Mouse (Mus musculus) c-Kit-negative CD71-positive TER-119-positive erythroid progenitor cells, embryonic 14.5 days (primary cell): ENCODE data around the gene AW011738.

Source experiments
- DNase-seq: peaks from one replicate; pipeline ENCODE4 v3.0.0-alpha.2; 2013; ENCODE audit warnings: low read depth, low spot score

The AW011738 gene

DNA sequence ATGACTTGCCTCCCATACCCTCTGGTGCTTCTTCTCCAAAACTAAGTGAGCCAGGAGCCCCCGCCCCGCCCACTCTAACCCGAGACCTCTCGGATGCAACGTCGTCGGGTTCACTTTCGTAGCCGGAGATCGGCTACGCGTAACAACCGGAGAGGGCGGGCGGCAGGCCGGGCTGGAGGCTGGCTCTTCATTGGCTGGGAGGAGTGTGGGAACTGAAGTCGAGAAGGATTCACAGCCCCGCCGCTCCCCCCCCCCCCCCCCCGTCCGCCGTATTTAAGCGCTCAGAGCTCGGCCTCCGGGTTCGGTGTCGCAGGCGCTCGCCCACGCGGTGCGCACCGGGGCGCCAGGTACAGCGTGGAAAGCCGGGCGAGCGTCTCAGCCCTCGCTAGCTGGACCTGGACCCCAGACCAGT, at the start of gene AW011738:
Gene AW011738 (plus strand): TSS at position 304 of the 412 bp plus-strand sequence.
- DNase-seq = no peak

DNA sequence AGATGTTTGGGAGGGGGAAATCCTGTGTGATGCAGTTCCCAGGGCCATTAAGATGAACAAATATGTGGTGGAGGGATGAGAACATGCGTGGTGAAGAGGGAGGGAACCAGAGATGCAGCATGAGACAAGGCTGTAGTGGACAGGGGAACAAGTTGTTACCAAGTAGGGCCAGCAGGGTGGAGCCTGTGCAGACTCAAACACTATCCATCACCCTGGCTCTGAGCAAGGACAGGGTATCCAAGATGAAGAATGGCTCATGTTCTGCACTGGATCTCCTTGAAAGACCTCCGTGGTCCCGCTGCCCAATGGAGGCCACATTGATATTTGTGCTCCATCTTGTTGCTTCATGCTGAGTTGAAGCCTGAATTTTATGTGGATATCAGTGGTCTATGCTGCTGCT, 48.3 kb upstream of the AW011738 start:
- DNase-seq = no peak

DNA sequence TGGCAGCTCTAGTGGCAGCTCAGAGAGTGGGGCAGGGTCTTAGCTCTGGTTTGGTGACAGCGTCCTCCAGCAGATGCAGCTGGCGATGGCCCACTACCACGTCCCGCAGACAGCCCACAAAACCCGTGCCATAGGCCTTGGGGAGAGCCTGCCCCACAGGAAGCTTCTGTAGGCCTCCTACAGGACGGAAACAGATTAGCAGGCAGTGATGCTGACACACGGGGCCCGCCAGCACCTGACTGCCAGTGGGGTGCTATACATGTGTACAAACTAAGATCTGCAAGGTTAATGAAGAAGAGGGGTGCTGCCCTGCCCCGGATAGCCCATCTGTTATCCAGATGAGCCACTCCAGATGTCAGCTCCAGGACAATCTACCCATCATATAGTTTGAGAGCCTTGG, 36.6 kb upstream of the AW011738 start:
- no peak for DNase-seq

DNA sequence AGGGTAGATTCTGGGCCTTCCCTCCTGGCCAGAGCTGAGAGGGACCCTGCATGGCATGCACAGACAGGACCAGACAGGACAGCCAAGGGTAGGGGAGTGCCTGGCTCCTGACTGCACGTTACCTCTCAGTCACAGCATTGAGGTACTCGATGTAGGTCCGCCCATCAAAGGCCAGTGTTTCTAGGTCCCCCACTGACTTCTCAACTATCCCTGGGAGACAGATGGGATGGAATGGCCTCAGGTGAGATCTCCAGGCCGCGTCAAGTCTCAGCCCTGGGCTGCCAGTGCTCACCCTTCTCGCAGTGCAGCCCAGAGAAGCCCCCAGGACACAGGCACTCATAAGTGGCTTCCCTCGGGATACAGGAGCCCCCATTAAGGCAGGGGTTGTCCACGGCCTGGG, 34.5 kb upstream of the AW011738 start:
- no peak for DNase-seq

DNA sequence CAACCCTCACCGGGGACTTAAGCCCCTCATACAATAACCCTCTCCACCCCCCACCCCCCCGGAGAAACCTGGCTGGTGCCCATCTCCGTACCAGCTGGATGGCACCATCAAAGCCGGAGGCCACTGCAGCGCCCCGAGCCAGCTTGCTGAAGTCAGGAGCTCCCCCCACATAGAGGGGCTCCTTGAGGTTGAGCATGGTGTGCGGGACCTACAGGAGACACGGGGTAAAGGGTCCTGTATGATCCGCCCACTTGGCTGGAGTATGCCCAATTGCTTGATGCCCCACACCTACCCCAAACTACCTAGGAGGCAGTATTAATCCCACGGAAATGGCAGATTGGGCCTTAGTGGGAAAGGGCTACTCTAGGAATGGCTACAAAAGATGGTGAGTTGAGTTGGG, 34.0 kb upstream of the AW011738 start:
- DNase-seq = no peak

DNA sequence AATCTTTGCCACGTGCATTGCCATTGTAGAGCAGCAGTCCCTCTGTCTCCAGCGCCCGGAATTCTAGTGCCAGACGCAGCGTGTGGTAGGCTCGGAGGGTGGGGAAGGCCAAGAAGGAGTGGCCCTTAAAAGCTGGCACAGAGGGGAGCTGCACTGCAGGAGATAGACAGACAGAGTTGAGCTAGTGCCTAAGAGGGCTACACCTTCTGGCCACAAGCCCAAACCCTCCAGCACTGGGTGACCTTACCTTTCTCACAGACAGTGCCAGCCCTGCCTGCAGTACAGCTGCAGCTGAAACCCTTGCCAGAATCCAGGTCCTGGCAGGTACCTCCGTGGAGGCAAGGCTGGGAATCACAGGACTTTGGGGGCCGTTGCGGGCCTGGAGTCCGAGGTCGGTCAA, 31.3 kb upstream of the AW011738 start:
- DNase-seq = no peak

DNA sequence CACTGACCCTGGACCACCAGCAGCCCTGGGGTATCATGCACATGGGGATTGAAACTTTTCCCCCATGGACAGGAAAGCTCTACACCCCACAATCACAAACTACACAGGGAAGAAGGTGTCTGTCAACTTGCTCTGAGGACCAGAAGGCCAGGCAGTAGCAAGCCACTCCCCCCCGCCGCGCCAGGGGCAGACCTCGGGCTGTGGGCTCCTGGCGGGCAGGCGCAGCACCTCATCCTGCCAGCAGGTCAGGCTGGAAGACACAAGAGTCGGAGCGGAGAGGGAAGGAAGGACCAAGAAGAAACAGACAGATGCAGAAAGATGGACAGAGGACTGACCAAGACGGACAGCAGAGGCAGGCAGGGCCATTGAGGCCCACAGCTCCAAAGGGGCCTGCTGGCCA, 25.5 kb upstream of the AW011738 start:
- no peak for DNase-seq

DNA sequence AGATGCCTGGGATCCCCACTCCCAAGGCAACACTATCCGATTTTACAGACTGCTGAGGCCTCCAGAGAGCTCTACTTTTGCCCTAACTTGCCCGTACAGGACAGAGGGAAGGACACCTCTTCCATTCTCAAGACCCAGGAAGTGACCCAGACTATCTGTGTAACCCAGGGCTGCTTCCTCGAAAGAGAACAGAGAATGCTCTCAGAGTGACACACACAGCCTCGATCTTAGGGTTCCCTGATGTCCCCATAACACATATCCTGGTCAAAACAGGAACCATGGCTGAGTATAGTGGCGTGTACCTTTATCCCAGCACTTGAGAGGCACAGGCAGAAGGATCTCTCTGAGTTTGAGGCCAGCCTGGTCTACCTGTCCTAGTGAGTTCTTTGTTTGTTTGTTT, 19.4 kb upstream of the AW011738 start:
- DNase-seq = no peak

DNA sequence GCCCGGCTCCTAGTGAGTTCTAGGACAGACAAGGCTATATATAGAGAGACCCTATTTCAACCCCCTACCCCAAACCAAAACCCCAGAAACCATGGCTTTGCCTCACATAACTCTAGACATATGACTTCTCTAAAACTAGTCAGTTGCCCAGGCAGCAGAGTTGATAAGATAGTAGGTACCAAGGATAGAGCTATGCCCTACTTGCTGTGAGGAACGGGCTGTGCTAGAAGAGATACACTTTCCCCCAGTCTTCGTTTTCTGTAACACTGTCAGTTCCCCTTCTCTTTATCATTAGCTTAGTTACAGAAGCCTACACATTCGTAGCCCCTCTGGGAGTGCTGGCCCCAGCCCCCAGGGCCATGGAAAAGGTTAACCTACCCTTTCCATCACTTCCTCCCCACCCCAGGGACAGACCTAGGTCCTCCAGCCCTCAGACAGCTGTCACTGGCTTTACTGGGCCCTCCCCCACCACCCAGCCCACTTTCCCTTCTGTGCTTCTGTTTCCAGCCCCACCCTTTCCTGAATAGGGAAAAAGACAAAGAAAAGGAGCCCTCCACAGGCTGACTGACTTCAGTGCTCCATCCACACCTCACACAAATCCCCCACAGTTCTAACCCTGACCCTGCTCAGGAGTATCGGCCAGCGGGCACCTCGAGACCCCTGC, 18.7 kb upstream of the AW011738 start:
- DNase-seq = no peak

DNA sequence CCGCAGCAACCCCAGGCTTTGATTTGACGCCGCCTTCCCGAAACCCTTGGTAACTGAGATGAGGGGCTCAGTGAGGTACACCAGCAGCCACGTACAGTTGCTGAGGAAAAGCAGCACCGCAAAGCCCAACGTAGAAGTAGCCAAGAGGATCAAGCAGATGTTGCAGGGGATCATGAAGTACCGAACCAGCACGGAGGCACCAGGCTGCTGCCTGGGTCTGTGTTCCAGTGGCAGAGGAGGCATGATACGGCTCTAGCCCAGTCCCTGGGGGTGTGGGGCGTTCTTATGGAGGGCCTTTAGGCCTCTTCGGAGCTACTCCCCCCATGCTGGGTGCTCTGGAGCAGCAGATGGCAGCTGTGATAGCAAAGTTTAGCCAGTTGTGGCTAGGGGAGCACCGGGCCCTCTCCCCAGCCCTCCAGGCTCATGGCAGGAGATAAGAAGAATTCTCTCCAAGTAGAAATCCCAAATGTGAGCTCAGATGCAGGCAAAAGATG, 17.6 kb upstream of the AW011738 start:
- no peak for DNase-seq

DNA sequence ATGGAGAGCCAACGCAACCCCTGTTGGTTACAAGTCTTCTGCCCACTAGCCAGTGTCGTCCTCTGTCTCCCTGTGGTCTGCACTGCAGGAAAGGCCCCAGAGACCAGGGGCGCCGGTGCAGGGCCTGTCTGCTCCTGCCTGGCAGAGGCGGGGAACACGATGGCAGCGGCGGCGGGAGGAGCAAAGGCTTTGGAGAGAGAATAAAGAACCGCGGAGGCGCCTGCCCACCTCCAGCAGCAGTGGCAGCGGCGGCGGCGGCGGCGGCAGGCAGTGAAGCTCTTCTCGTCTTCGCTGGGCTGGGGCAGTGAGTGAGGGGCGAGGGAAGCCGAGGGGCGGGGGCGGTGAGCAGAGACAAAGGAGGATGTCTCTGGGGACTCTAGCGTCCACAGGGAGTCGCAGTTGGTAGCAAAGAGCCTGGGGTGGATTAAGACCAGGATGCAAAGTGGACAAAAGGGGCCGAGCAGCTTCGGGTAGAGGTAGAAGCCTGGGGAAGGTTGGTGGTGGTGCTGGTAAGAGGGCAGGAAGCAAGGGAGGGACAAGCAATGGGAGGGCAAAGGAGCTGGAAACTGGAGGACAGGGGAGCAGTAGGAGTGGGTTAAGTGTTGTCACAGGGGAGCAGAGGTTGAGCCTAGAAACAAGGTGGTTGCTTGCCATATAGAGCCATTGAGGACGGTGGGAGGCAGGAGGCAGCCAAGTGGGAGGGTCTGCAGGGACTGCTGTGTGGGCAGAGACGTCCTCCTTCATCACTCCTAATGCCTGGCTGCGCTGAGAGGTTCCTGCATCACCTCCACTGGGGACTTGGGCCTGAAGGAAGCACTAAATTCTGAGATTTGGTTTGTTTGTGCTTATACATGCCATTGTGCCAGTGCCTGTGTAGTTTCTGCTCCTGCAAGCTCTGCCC, 16.9 kb upstream of the AW011738 start:
- DNase-seq = no peak

DNA sequence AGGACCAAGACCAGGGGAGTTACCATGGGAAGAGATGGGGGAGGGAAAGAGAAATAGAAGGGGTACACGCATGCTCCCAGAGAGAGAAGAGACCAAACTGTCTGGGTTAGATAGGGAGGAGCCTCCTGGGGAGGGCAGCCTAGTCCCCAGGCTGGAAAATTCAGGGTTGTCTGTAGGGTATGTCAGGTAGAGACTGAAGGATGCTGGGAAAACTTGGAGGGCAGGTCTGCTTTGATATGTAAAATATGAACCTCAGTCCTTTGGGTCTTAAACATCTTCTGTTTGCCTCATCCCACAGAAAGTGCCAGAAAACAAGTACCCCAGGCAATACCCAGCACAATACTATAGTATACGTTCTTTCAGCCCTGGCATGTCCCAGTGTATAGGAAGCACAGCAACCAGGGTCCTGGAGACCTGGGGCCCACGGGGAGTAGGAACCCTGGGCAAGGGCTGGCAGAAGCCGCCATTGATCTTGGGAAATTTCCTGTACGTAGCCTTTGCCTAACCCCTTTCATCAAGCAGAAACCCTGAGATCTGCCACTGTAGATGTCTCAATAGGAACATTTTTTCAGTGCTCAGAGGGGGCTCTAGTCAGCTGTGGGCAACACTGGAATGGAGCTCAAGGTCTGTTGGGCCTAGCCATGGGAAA, 14.8 kb upstream of the AW011738 start:
- DNase-seq = no peak

DNA sequence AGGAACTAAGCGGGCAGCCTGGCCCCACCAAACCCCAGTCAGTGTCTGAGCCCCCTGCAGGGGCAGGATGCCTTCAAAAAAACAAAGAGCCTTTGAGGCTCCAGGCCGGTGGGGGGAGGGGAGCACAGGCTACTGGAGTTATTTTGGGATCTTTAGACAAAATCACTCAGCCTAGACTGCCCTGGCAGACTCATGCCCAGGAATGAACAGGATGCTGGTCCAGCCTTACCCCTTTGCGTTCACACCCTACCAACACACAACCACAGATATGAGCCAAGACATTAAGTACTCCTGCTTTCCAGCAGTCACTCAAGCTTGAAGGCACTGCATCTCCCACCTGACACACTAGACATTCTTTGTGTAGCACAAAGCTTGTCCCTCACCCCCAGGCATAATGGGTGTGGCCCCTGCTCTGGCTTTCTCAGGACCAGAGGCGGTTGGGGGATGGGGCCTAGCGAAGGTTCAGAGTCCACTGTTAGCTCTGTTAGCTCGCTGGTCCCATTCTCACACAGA, 14.2 kb upstream of the AW011738 start:
- no peak for DNase-seq

DNA sequence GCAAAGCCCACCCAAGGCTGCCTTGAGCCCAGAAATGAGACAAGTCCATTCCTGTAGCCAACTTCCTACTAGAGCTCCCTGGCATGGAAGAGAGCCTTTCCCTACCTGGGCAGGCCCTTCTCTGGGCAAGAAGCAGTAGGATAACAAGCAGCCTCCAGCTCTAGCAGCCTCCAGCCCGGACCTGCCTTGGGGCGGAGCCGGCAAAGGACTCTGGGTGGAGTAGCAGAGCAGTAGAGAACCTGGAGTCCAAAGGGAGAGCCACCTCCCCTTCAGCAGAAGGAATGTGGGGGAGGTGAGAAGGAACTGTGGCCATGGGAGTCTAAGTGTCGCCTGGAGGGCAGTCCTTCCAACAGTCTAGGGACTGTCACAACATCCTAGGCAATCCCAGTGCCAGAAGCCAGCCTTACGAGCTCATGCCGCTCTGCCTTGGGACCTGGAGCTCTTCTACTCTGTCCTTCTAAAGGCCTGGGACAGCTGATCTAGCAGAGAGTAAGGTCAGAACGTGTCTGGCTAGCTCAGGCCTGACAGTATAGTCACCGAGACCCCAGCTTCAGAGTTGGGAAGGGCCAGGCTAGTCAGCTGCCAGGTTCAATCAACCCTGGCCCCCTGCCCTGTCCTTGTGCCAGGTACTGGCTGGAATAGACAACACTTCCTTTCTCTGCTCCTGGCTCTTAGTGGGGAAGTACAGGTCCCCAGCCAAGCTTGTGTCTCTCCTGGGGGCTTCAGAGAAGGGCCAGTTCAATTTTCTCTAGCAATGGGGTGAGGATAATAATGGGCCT, 10.5 kb upstream of the AW011738 start:
- no peak for DNase-seq

DNA sequence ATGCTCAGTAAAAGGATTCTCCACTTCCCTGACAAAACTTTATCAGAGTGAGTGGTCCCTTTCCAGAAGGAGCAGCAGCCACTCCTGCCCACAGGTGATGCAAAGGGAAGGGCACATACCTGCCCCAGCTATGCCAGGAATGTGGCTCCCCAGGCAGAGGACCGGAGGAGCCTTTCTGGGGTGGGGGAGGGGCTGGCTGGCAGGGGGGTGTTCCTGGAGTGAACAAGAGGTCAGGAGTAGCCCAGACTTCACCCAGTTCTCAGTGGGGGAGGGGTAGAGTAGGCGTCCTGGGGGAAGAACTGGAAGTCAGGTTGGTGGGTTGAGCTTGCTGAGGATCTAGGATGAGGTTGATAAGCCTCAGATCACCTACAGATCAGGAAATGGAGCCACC, 9.9 kb upstream of the AW011738 start:
- no peak for DNase-seq

DNA sequence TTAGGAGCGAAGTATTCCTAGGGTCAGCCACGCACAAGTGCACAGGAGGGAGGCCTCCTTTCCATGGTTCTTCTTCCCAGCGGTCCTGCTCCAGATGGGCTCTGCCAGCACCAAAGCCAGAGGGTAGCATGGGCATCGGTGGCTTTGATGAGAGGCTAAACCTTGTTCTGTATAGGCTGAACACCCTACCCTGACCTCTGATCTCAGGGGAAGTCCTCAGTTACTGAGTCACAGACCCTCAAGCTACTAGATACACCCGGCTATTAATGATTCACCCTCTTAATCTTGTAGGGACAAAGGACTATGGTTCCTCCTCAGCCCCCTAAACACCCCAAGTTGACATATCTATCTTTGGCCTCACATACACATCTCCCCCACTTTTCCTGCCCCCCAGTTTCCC, 9.2 kb upstream of the AW011738 start:
- no peak for DNase-seq

DNA sequence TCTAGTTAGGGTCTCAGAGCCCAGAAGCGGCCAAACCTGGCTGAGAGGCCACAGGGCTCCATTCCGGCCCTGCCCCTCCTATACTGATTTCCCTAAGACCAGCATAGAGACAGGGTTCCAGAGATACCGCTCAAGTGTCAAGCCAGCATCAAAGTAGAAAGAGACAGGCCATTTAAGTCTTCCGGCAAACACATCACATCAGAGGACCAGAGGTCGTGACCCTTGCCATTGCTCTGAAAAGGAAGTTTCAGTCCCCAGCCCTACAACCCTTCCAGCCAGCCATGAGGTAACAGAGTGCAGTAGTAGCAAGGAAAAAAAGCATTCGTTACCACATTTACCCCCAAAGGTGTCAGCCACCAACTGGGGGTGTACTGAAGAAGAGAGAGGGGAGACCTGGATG, 8.8 kb upstream of the AW011738 start:
- DNase-seq = no peak

DNA sequence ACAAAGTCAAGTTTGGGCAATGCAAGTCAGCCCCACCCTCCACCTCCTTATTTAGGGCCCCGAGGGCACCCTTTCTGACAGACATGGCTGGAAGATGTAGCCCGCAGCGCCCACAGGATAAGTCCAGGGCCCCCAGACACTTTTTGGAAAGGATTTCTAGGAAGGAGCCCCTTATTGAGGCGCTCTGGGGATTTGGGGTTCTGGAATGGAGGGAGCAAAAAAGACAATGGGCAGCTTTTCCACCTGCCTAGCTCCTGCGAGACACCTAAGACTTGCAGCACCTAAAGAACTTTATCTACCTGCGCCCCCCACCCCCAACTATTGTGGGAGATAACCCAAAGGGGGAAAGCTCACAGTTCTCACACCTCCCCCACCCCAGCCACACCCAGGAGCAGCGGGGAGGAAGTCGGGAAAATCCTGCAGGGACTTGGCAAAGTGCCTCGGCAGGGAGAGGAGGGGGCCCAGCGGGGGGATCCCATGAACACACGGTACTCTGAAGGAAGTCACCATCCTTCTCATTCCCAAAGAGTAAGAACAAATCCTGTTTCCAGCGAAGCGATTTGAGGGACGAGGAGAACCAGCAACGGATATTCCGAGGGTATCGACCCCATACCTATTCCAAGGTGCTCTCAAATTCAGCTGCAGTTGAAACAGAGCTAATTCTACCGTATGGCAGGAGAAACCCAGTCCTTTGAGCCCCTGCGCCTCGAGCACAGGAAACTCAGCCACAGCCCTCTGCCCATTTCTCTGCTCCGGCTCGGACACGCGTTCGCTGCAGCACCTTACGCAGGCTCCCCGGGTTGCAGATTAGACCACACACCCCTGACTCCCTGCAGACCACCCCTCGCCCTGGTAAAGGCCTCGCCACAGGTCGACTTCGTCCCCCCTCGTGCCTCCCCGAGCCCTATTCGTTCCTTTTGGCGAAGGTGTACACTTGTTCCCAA, 6.9 kb upstream of the AW011738 start:
- DNase-seq = no peak

DNA sequence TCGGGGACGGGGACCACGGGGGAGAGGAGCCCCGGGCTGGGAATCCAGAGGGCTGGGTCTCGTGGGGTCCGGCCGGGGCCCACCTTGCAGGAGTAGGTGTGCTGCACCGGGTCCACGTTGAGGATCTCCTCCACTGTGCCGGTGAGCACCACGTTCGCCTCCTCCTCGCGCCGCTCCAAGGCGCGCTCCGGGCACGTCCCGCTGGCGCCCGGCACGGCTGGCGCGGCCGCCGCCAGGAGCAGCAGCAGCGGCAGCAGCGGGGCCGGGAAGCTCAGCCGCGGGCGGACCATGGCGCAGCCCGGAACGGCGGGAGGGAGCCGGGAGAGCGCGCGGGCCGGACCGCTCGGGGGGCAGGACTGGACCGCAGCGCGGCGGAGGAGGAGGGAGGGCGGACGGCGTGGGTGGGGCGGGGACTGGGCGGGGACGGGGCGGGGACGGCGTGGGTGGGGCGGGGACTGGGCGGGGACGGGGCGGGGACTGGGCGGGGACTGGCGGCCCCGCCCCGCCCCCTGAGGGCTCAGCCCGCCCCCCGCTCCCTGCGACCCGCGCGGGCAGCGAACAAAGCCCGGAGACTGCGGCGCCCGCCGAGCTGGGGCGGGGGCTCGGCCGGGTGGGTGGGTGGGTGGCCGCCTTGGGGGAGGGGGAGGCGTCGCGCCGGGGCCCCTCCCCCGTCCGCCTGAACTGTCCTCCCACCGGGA, 5.8 kb upstream of the AW011738 start, which contains the start of gene Agrn:
Gene Agrn (minus strand): TSS at position 358 of the 698 bp plus-strand sequence.
- peak; percentile 32 for DNase-seq

DNA sequence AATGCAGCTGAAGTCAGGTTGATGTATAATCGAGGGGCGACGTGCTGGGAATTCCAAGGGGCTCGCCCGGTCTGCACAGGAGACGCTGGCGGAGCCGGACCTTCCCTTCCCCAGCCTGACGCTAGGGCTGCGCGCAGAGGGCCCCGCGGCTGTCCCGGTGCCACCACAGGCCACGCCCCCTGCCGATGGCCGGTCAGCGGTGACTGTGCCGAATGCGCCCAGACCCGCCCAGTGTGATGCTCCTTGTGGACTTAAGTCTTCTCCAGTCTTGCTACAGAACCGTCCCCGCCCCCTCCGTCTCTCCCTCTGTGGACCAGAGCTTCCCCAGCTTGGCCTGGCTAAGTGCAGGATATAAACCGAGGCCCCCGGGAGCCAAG, 5.3 kb upstream of the AW011738 start:
- peak; percentile 80 for DNase-seq
